Mouse (Mus musculus) heart, embryonic 13.5 days (tissue): ENCODE data around the gene Ppdpf. TPM values are rescaled to one million over a fixed set of nuclear protein-coding genes. Genes with fewer than 3 reads are reported as not detected.
"Not testable (repeated sequence)": the region's sequence is repeated elsewhere in the genome, so short reads cannot be mapped to it uniquely, and the experiment has no call there.

Experiments used
- ATAC-seq: fragments of 200-750 bp; cut with Nextera tagmentation; 2 replicates; pipeline ENCODE4 v1.8.0; 2017; ENCODE audit warnings: moderate TSS enrichment; ENCODE audit not compliant: insufficient number of reproducible peaks, low FRiP score, low TSS enrichment; ENCODE audit errors: extremely low read depth
- H3K27ac ChIP-seq: fragments of 300-500 bp; sonication (generic); replicated peaks from 2 replicates; pipeline ENCODE4 v1.5.1; 2015; ENCODE audit warnings: moderate library complexity, mild to moderate bottlenecking, inconsistent platforms
- H3K27me3 ChIP-seq: fragments of 300-500 bp; sonication (generic); replicated peaks from 2 replicates; pipeline ENCODE4 v1.6.1; 2015; ENCODE audit warnings: mild to moderate bottlenecking, inconsistent platforms
- H3K36me3 ChIP-seq: fragments of 300-500 bp; sonication (generic); 2 replicates; pipeline ENCODE4 v1.6.1; 2015; ENCODE audit warnings: mild to moderate bottlenecking, inconsistent platforms
- H3K4me1 ChIP-seq: fragments of 300-500 bp; sonication (generic); 2 replicates; pipeline ENCODE4 v1.6.1; 2015; ENCODE audit warnings: inconsistent platforms
- H3K4me2 ChIP-seq: fragments of 300-500 bp; sonication (generic); 2 replicates; pipeline ENCODE4 v1.6.1; 2015; ENCODE audit warnings: inconsistent platforms, mild to moderate bottlenecking, moderate library complexity
- H3K4me3 ChIP-seq: fragments of 300-500 bp; sonication (generic); 2 replicates; pipeline ENCODE4 v1.5.1; 2015; ENCODE audit warnings: moderate library complexity, mild to moderate bottlenecking, inconsistent platforms
- H3K9ac ChIP-seq: fragments of 300-500 bp; sonication (generic); 2 replicates; pipeline ENCODE4 v1.6.1; 2015; ENCODE audit warnings: inconsistent platforms, mild to moderate bottlenecking, moderate library complexity
- H3K9me3 ChIP-seq: fragments of 300-500 bp; sonication (generic); 2 replicates; pipeline ENCODE4 v1.6.1; 2016; ENCODE audit warnings: inconsistent platforms
- WGBS: fragments of 180-500 bp; shearing (Covaris S2); methylation state at CpG from one replicate; pipeline ENCODE4 v1.1.7; 2015; ENCODE audit warnings: mixed read lengths; 5-methylcytosine and 5-hydroxymethylcytosine counted together
- polyA plus RNA-seq: library from polyadenylated mRNA; unstranded; fragments of >200 nt; fragmentation: Nextera tagmentation; extraction: Ambion mirVana; gene quantifications from 2 replicates; pipeline ENCODE4 v1.2.1, GENCODE M21; 2015

The Ppdpf gene
- polyA plus RNA-seq, 1 experiment from 2014 or later, result 188 TPM

GRCm38 (mm10) chr2:181160821-181161220 is 26.2 kb upstream of the Ppdpf start:
- WGBS, result 56% methylated on average over 4 of the region's 4 CpGs

DNA sequence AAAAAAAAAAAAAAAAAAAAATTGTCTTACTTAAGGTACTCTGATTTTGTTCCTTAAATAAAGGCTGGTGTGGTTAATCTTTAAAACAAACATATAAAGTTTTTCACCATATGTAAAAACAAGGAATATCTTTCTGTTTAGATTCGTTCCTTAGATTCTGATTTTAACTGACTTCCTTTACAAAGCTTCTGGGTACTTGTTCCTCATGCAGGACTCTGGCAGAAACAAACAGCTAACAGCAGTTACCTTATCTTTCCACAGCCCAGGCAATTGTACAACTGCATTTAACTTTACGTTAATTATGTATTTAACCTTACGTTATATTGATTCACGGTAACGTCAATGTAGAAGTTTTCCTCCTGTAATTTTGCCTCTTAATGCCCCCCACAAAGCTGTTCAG is 20.6 kb upstream of the Ppdpf start:
- Histone ChIP-seq H3K4me2 (no peak overlapping the region), H3K27ac (no peak overlapping the region), H3K4me3 (no peak overlapping the region), H3K36me3 (no peaks in the 10 kb centered on the region), H3K9me3 (peaks cover 3% of the 10 kb centered on the region; the same call in 1 of the 2 replicates), H3K9ac (no peak overlapping the region), H3K27me3 (peaks cover 24% of the 10 kb centered on the region), H3K4me1 (no peaks in the 10 kb centered on the region)
- no peak for ATAC-seq
- 82% methylated on average over 5 of the region's 5 CpGs for WGBS

More at GRCm38 (mm10) chr2:181160821-181161220, 26.2 kb upstream of the Ppdpf start:
- Histone ChIP-seq H3K4me3 (no peak overlapping the region), H3K4me2 (no peak overlapping the region), H3K27me3 (peaks cover 40% of the 10 kb centered on the region), H3K36me3 (no peaks in the 10 kb centered on the region), H3K9ac (no peak overlapping the region), H3K9me3 (no peaks in the 10 kb centered on the region), H3K27ac (no peak overlapping the region), H3K4me1 (peaks cover 40% of the 10 kb centered on the region)
- ATAC-seq, result no peak

GRCm38 (mm10) chr2:181174646-181175045 is 12.4 kb upstream of the Ppdpf start:
- Histone ChIP-seq H3K4me3 (no peak overlapping the region), H3K4me2 (no peak overlapping the region), H3K9ac (no peak overlapping the region), H3K36me3 (no peaks in the 10 kb centered on the region), H3K9me3 (peaks cover 1% of the 10 kb centered on the region; the same call in 1 of the 2 replicates), H3K4me1 (no peaks in the 10 kb centered on the region), H3K27ac (no peak overlapping the region), H3K27me3 (no peaks in the 10 kb centered on the region)
- 81% methylated on average over 3 of the region's 3 CpGs for WGBS
- ATAC-seq, result no peak

DNA sequence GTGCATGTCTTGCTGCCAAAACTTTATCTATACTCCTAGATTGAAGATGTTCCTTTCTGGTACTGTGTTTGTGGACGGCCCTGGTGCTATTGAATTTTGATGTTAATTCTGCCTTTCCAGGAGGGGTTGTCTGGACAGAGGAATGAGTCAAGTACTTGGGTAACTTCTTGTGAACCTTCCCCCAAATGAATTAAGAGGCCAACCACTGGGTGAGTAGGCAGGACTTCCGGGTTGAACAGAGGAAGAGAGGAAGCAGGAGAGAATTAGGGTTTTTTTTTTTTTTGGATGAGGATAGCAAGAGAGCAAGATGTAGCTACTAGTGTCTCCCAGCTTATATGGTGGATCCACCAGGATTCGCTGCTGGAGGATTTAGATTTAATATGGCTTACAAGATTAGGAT is 9.0 kb upstream of the Ppdpf start:
- H3K36me3 ChIP-seq, result no peaks in the 10 kb centered on the region

GRCm38 (mm10) chr2:181178471-181178870 is 8.6 kb upstream of the Ppdpf start:
- no peaks in the 10 kb centered on the region for H3K9me3 ChIP-seq
- H3K27me3 ChIP-seq, result no peaks in the 10 kb centered on the region
- WGBS, result 53% methylated on average over 5 of the region's 5 CpGs
- no peak overlapping the region for H3K4me3 ChIP-seq
- ATAC-seq, result no peak
- no peak overlapping the region for H3K27ac ChIP-seq
- H3K4me1 ChIP-seq, result no peaks in the 10 kb centered on the region
- no peaks in the 10 kb centered on the region for H3K36me3 ChIP-seq
- H3K4me2 ChIP-seq, result no peak overlapping the region
- no peak overlapping the region for H3K9ac ChIP-seq

More for the DNA sequence above, 9.0 kb upstream of the Ppdpf start:
- no peak for ATAC-seq
- no peak overlapping the region for H3K27ac ChIP-seq
- no peak overlapping the region for H3K9ac ChIP-seq
- H3K27me3 ChIP-seq, result no peaks in the 10 kb centered on the region
- no peaks in the 10 kb centered on the region for H3K9me3 ChIP-seq
- WGBS, result 70% methylated on average over 3 of the region's 3 CpGs
- H3K4me1 ChIP-seq, result no peaks in the 10 kb centered on the region
- H3K4me3 ChIP-seq, result no peak overlapping the region
- H3K4me2 ChIP-seq, result no peak overlapping the region

- H3K27me3 ChIP-seq, result no peaks in the 10 kb centered on the region
- no peaks in the 10 kb centered on the region for H3K9me3 ChIP-seq
- H3K27ac ChIP-seq, result no peak overlapping the region
- H3K4me3 ChIP-seq, result no peak overlapping the region
- WGBS, result 60% methylated on average over 6 of the region's 6 CpGs
- H3K4me2 ChIP-seq, result no peak overlapping the region
- H3K36me3 ChIP-seq, result no peaks in the 10 kb centered on the region
- H3K9ac ChIP-seq, result no peak overlapping the region
- no peak for ATAC-seq
- H3K4me1 ChIP-seq, result no peaks in the 10 kb centered on the region
These were observed 6.1 kb upstream of the Ppdpf start for GRCm38 (mm10) chr2:181180898-181181297.

- Histone ChIP-seq H3K27me3 (no peaks in the 10 kb centered on the region), H3K4me2 (peak overlapping the region; percentile 84), H3K9me3 (no peaks in the 10 kb centered on the region), H3K27ac (peak overlapping the region; percentile 94), H3K36me3 (peaks cover 13% of the 10 kb centered on the region), H3K4me1 (peaks cover 12% of the 10 kb centered on the region), H3K4me3 (peak overlapping the region; percentile 80), H3K9ac (peak overlapping the region; percentile 94)
- WGBS, result under 1% methylated on average over 14 of the region's 14 CpGs
- ATAC-seq, result no peak
These were observed 412 bp upstream of the Ppdpf start for GRCm38 (mm10) chr2:181186635-181187034.

GRCm38 (mm10) chr2:181188681-181189080 is 1.6 kb downstream of the Ppdpf start:
- Histone ChIP-seq H3K27ac (peak overlapping the region; percentile 53; the same call in 1 of the 2 replicates), H3K27me3 (no peaks in the 10 kb centered on the region), H3K4me2 (peak overlapping the region; percentile 84), H3K4me1 (peaks cover 12% of the 10 kb centered on the region), H3K9me3 (no peaks in the 10 kb centered on the region), H3K36me3 (peaks cover 13% of the 10 kb centered on the region), H3K4me3 (peak overlapping the region; percentile 80; the same call in 1 of the 2 replicates), H3K9ac (0 out of 2 replicates have a peak overlapping the region, but pooled peaks have one; percentile 24)
- 52% methylated on average over 2 of the region's 2 CpGs for WGBS
- ATAC-seq, result no peak

GRCm38 (mm10) chr2:181189321-181189720 is 2.3 kb downstream of the Ppdpf start:
- WGBS, result 89% methylated on average over 1 of the region's 1 CpGs
- Histone ChIP-seq H3K9ac (no peak overlapping the region), H3K27ac (no peak overlapping the region), H3K4me3 (no peak overlapping the region; the same call in 1 of the 2 replicates), H3K36me3 (peaks cover 13% of the 10 kb centered on the region), H3K9me3 (no peaks in the 10 kb centered on the region), H3K4me1 (peaks cover 12% of the 10 kb centered on the region), H3K4me2 (no peak overlapping the region), H3K27me3 (peaks cover 5% of the 10 kb centered on the region)
- no peak for ATAC-seq

DNA sequence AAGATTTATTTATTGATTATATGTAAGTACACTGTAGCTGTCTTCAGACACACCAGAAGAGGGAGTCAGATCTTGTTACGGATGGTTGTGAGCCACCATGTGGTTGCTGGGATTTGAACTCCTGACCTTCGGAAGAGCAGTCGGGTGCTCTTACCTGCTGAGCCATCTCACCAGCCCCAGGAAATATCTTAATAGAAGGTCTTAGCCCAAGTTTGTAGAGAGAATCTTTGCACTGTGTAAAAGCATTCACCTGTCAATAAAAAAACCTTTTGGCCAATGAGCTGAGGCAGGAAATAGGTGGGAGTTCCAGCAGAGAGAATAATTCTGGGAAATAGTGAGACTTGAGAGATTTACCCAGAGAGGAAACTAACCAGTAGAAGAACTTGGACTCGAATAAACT is 4.3 kb downstream of the Ppdpf start:
- not testable (repeated sequence) for H3K27ac ChIP-seq, H3K4me2 ChIP-seq, H3K9ac ChIP-seq, H3K9me3 ChIP-seq, H3K4me3 ChIP-seq, ATAC-seq
- Histone ChIP-seq H3K27me3 (peaks cover 16% of the 10 kb centered on the region), H3K4me1 (peaks cover 12% of the 10 kb centered on the region), H3K36me3 (peaks cover 13% of the 10 kb centered on the region)
- WGBS, result 75% methylated on average over 4 of the region's 4 CpGs

DNA sequence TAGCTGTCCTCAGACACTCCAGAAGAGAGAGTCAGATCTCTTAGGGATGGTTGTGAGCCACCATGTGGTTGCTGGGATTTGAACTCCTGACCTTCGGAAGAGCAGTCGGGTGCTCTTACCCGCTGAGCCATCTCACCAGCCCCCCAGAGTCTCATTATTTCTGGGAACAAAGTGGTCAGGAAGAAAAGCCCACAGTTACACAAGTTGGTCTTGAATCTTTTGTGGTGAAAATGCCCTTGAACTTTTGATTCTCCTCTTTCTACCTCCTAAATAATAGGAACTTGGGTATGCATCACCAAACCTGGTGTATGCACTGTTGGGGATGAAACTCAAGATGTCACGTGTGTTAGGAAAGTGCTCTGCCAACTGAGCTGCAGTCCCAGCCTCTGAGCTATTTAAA is 4.9 kb downstream of the Ppdpf start:
- no peak overlapping the region for H3K27ac ChIP-seq
- H3K27me3 ChIP-seq, result peaks cover 16% of the 10 kb centered on the region
- peaks cover 13% of the 10 kb centered on the region for H3K36me3 ChIP-seq
- ATAC-seq, result no peak
- no peaks in the 10 kb centered on the region for H3K9me3 ChIP-seq
- no peak overlapping the region for H3K4me3 ChIP-seq
- 64% methylated on average over 4 of the region's 4 CpGs for WGBS
- peaks cover 12% of the 10 kb centered on the region for H3K4me1 ChIP-seq
- no peak overlapping the region for H3K4me2 ChIP-seq
- H3K9ac ChIP-seq, result no peak overlapping the region

- Histone ChIP-seq H3K27ac (no peak overlapping the region), H3K4me2 (no peak overlapping the region), H3K9ac (no peak overlapping the region), H3K27me3 (peaks cover 18% of the 10 kb centered on the region), H3K36me3 (peaks cover 13% of the 10 kb centered on the region), H3K9me3 (no peaks in the 10 kb centered on the region), H3K4me3 (no peak overlapping the region), H3K4me1 (peaks cover 9% of the 10 kb centered on the region)
- WGBS, result 64% methylated on average over 3 of the region's 3 CpGs
- no peak for ATAC-seq
These were observed 6.0 kb downstream of the Ppdpf start for GRCm38 (mm10) chr2:181193044-181193443.
